ENCODE assay signal across 15 mouse cellular contexts in the genomic region with DNA sequence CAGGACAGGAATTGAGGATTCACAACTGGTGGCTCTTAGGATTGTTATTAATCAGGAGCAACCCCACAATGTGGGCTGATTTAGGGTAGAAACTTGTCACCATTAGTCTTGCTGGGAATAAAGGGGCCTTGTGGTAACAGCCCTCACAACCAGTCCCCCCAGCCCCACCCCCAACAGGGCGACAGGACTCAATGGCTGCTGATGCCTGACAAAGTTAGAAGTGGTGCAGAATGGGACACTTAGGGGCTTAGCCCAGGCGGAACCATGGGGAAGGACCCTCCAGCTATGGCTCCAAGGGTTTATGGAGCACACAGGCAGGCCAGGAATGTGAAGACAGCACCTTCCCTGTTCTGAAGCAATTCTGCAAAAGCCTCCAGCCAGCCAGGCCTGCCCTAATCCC. TPM values are rescaled to one million over a fixed set of nuclear protein-coding genes. Genes with fewer than 3 reads are reported as not detected.
DNase-seq lines count a peak whose midpoint lies in the region; ATAC-seq lines count a peak whose summit lies in the region.
"Had no signal": no experiment of that assay in that cellular context is flagged by ENCODE, and none has a peak within 500 bp of the region (broad histone marks: within the 10 kb centered on the region; RNA-seq: fewer than 3 reads in every experiment).

No protein-coding gene starts in this region.

- ATAC-seq in embryonic facial prominence, embryonic 11.5 days (replicated peaks; ENCODE audit: insufficient number of reproducible peaks, low FRiP score, low TSS enrichment, low read depth), result 0 out of 2 replicates have a peak, but pooled peaks have one; percentile 5
- no peak for ATAC-seq in midbrain, embryonic 14.5 days (ENCODE audit: low FRiP score, low TSS enrichment)
- ATAC-seq in midbrain, embryonic 11.5 days (ENCODE audit: low FRiP score), result no peak
- no peak for ATAC-seq in forebrain, embryonic 16.5 days
- no peak for ATAC-seq in liver, embryonic 11.5 days (replicated peaks; ENCODE audit: low FRiP score)
- ATAC-seq: intestine, embryonic 16.5 days had no signal

- no peaks in the 10 kb centered on the region for H3K36me3 ChIP-seq in embryonic facial prominence, embryonic 11.5 days (replicated peaks; ENCODE audit: control insufficient read depth, insufficient read depth, low read depth, low read length)
- H3K36me3 ChIP-seq in embryonic facial prominence, embryonic 10.5 days (replicated peaks), result no peaks in the 10 kb centered on the region
- H3K36me3 ChIP-seq in midbrain, embryonic 14.5 days (ENCODE audit: control insufficient read depth, insufficient read depth, low read length), result no peaks in the 10 kb centered on the region
- H3K36me3 ChIP-seq in midbrain, embryonic 11.5 days (ENCODE audit: control insufficient read depth, insufficient read depth, low read length), result no peaks in the 10 kb centered on the region
- H3K36me3 ChIP-seq in forebrain, embryonic 16.5 days (ENCODE audit: control insufficient read depth, insufficient read depth), result no peaks in the 10 kb centered on the region
- H3K36me3 ChIP-seq in liver, embryonic 11.5 days (ENCODE audit: control insufficient read depth, insufficient read depth, low read length), result no peaks in the 10 kb centered on the region
- H3K36me3 ChIP-seq: heart, embryonic 10.5 days had no signal

- H3K27me3 ChIP-seq in embryonic facial prominence, embryonic 11.5 days (ENCODE audit: control insufficient read depth, insufficient read depth, low read length), result peaks cover 30% of the 10 kb centered on the region
- peaks cover 100% of the 10 kb centered on the region for H3K27me3 ChIP-seq in embryonic facial prominence, embryonic 10.5 days (replicated peaks; ENCODE audit: low read depth, poor library complexity, severe bottlenecking)
- H3K27me3 ChIP-seq in midbrain, embryonic 14.5 days (ENCODE audit: control insufficient read depth, insufficient read depth, low read length), result peaks cover 12% of the 10 kb centered on the region; the same call in 1 of the 2 replicates
- peaks cover 88% of the 10 kb centered on the region for H3K27me3 ChIP-seq in midbrain, embryonic 11.5 days (ENCODE audit: control insufficient read depth, insufficient read depth, low read length)
- H3K27me3 ChIP-seq in forebrain, embryonic 16.5 days (replicated peaks; ENCODE audit: control insufficient read depth, insufficient read depth, low read length), result no peaks in the 10 kb centered on the region
- H3K27me3 ChIP-seq in liver, embryonic 11.5 days (replicated peaks; ENCODE audit: control insufficient read depth, insufficient read depth, low read length), result peaks cover 81% of the 10 kb centered on the region

- 31% methylated on average over 2 of the region's 2 CpGs for WGBS in embryonic facial prominence, embryonic 11.5 days
- WGBS in embryonic facial prominence, embryonic 10.5 days, result 20% methylated on average over 2 of the region's 2 CpGs
- 28% methylated on average over 2 of the region's 2 CpGs for WGBS in midbrain, embryonic 14.5 days
- 14% methylated on average over 2 of the region's 2 CpGs for whole genome bisulfite sequencing in midbrain, embryonic 11.5 days
- WGBS in forebrain, embryonic 16.5 days, result 30% methylated on average over 2 of the region's 2 CpGs
- WGBS in liver, embryonic 11.5 days, result 64% methylated on average over 2 of the region's 2 CpGs

- no peaks in the 10 kb centered on the region for H3K9me3 ChIP-seq in embryonic facial prominence, embryonic 11.5 days (replicated peaks; ENCODE audit: control insufficient read depth, low read length)
- H3K9me3 ChIP-seq in embryonic facial prominence, embryonic 10.5 days, result no peaks in the 10 kb centered on the region
- H3K9me3 ChIP-seq in midbrain, embryonic 14.5 days (ENCODE audit: control insufficient read depth, low read length), result no peaks in the 10 kb centered on the region
- H3K9me3 ChIP-seq in midbrain, embryonic 11.5 days (ENCODE audit: control insufficient read depth, low read length), result no peaks in the 10 kb centered on the region
- no peaks in the 10 kb centered on the region for H3K9me3 ChIP-seq in forebrain, embryonic 16.5 days (ENCODE audit: control insufficient read depth, low read length)
- H3K9me3 ChIP-seq in liver, embryonic 11.5 days (ENCODE audit: control insufficient read depth, low read length), result no peaks in the 10 kb centered on the region
- H3K9me3 ChIP-seq: heart, embryonic 10.5 days had no signal

- H3K4me3 ChIP-seq in embryonic facial prominence, embryonic 11.5 days (ENCODE audit: low read depth, low read length), result no peak overlapping the region
- no peak overlapping the region for H3K4me3 ChIP-seq in embryonic facial prominence, embryonic 10.5 days
- no peak overlapping the region for H3K4me3 ChIP-seq in midbrain, embryonic 14.5 days (replicated peaks; ENCODE audit: low read depth, low read length)
- no peak overlapping the region for H3K4me3 ChIP-seq in midbrain, embryonic 11.5 days (ENCODE audit: low read depth, low read length)
- no peak overlapping the region for H3K4me3 ChIP-seq in forebrain, embryonic 16.5 days (replicated peaks; ENCODE audit: low read length)
- no peak overlapping the region for H3K4me3 ChIP-seq in liver, embryonic 11.5 days (ENCODE audit: low read depth, low read length)
- H3K4me3 ChIP-seq: heart, embryonic 10.5 days had no signal

- H3K4me2 ChIP-seq in embryonic facial prominence, embryonic 11.5 days (ENCODE audit: low read depth, low read length), result no peak overlapping the region
- H3K4me2 ChIP-seq in midbrain, embryonic 14.5 days (ENCODE audit: low read length), result no peak overlapping the region
- no peak overlapping the region for H3K4me2 ChIP-seq in midbrain, embryonic 11.5 days
- H3K4me2 ChIP-seq in forebrain, embryonic 16.5 days (ENCODE audit: low read length), result no peak overlapping the region
- no peak overlapping the region for H3K4me2 ChIP-seq in liver, embryonic 11.5 days
- H3K4me2 ChIP-seq: lung, embryonic 14.5 days had no signal

- H3K4me1 ChIP-seq in embryonic facial prominence, embryonic 11.5 days (ENCODE audit: control insufficient read depth, insufficient read depth, low read length), result no peaks in the 10 kb centered on the region
- H3K4me1 ChIP-seq in embryonic facial prominence, embryonic 10.5 days, result peaks cover 74% of the 10 kb centered on the region
- H3K4me1 ChIP-seq in midbrain, embryonic 14.5 days (ENCODE audit: control insufficient read depth, insufficient read depth, low read length), result peaks cover 72% of the 10 kb centered on the region
- peaks cover 50% of the 10 kb centered on the region for H3K4me1 ChIP-seq in midbrain, embryonic 11.5 days (ENCODE audit: control insufficient read depth, insufficient read depth, low read length)
- H3K4me1 ChIP-seq in forebrain, embryonic 16.5 days (replicated peaks; ENCODE audit: control insufficient read depth, insufficient read depth, low read length), result peaks cover 79% of the 10 kb centered on the region
- H3K4me1 ChIP-seq in liver, embryonic 11.5 days (replicated peaks; ENCODE audit: control insufficient read depth, insufficient read depth, low read length), result no peaks in the 10 kb centered on the region

- no peak for DNase-seq in embryonic facial prominence, embryonic 11.5 days (ENCODE audit: low spot score)
- DNase-seq in embryonic facial prominence, embryonic 10.5 days (ENCODE audit: low spot score), result no peak
- DNase-seq in midbrain, embryonic 14.5 days, result no peak
- DNase-seq in midbrain, embryonic 11.5 days (ENCODE audit: low spot score, missing footprints), result no peak
- no peak for DNase-seq in liver, embryonic 11.5 days (ENCODE audit: low spot score)
- no peak for DNase-seq in thymus, adult 18-20 months
- DNase-seq: gastrocnemius, postnatal 36 days; kidney, postnatal 14 days had no signal

- H3K27ac ChIP-seq in embryonic facial prominence, embryonic 11.5 days (replicated peaks; ENCODE audit: low read depth, low read length), result no peak overlapping the region
- H3K27ac ChIP-seq in embryonic facial prominence, embryonic 10.5 days (replicated peaks), result no peak overlapping the region
- peak overlapping the region; percentile 38; the same call in 1 of the 2 replicates for H3K27ac ChIP-seq in midbrain, embryonic 14.5 days (replicated peaks; ENCODE audit: low read depth, low read length)
- H3K27ac ChIP-seq in midbrain, embryonic 11.5 days (ENCODE audit: low read depth, low read length), result no peak overlapping the region
- peak overlapping the region; percentile 24 for H3K27ac ChIP-seq in forebrain, embryonic 16.5 days (ENCODE audit: low read length)
- H3K27ac ChIP-seq in liver, embryonic 11.5 days (ENCODE audit: low read depth, low read length), result no peak overlapping the region
- H3K27ac ChIP-seq: heart, embryonic 10.5 days; macrophage had no signal

- H3K9ac ChIP-seq in embryonic facial prominence, embryonic 11.5 days (replicated peaks; ENCODE audit: low read length), result no peak overlapping the region
- H3K9ac ChIP-seq in midbrain, embryonic 14.5 days (replicated peaks; ENCODE audit: low read length), result no peak overlapping the region
- no peak overlapping the region for H3K9ac ChIP-seq in midbrain, embryonic 11.5 days (ENCODE audit: low read length)
- H3K9ac ChIP-seq in forebrain, embryonic 16.5 days (replicated peaks; ENCODE audit: low read depth, low read length), result no peak overlapping the region
- H3K9ac ChIP-seq in liver, embryonic 11.5 days (ENCODE audit: low read depth, low read length), result no peak overlapping the region
- H3K9ac ChIP-seq: lung, embryonic 14.5 days had no signal

RNA-seq across cellular contexts. Expression of a gene that starts 18.9 kb away (rescaled TPM):
- polyA plus RNA-seq in embryonic facial prominence, embryonic 11.5 days (2014; fragmentation: Nextera tagmentation; extraction: Ambion mirVana), result 0.25 and 0.26 TPM in 2 replicates
- 0.17 TPM in 1 of 2 replicates, not detected in the other for polyA plus RNA-seq in embryonic facial prominence, embryonic 10.5 days (2016; fragmentation: Nextera tagmentation; extraction: Ambion mirVana)
- polyA plus RNA-seq in midbrain, embryonic 14.5 days (2014; fragmentation: Nextera tagmentation; extraction: Ambion mirVana), result 0.21 and 0.22 TPM in 2 replicates
- polyA plus RNA-seq in midbrain, embryonic 11.5 days (2014; fragmentation: Nextera tagmentation; extraction: Ambion mirVana), result 0.15 TPM in 1 of 2 replicates, not detected in the other
- polyA plus RNA-seq in forebrain, embryonic 16.5 days (2015; fragmentation: Nextera tagmentation; extraction: Ambion mirVana), result not detected in 2 replicates
- polyA plus RNA-seq in liver, embryonic 11.5 days (2014; fragmentation: Nextera tagmentation; extraction: Ambion mirVana), result 16.3 and 19.5 TPM in 2 replicates
- polyA plus RNA-seq: lung, embryonic 14.5 days; macrophage had no signal

RNA-seq across cellular contexts. Expression of a gene that starts 51.4 kb away (rescaled TPM):
- 0.36 TPM in 1 of 2 replicates, not detected in the other for polyA plus RNA-seq in embryonic facial prominence, embryonic 11.5 days (2014; fragmentation: Nextera tagmentation; extraction: Ambion mirVana)
- not detected in 2 replicates for polyA plus RNA-seq in embryonic facial prominence, embryonic 10.5 days (2016; fragmentation: Nextera tagmentation; extraction: Ambion mirVana)
- not detected in 2 replicates for polyA plus RNA-seq in midbrain, embryonic 14.5 days (2014; fragmentation: Nextera tagmentation; extraction: Ambion mirVana)
- 0.11 TPM in 1 of 2 replicates, not detected in the other for polyA plus RNA-seq in midbrain, embryonic 11.5 days (2014; fragmentation: Nextera tagmentation; extraction: Ambion mirVana)
- polyA plus RNA-seq in forebrain, embryonic 16.5 days (2015; fragmentation: Nextera tagmentation; extraction: Ambion mirVana), result 0.18 and 0.27 TPM in 2 replicates
- 0.31 and 1.4 TPM in 2 replicates for polyA plus RNA-seq in liver, embryonic 11.5 days (2014; fragmentation: Nextera tagmentation; extraction: Ambion mirVana)
- polyA plus RNA-seq: embryonic facial prominence, embryonic 14.5 days; intestine, embryonic 16.5 days; liver, adult 2 months; lung, embryonic 14.5 days; macrophage had no signal

Comparison
In these comparisons a context has a peak if more than half of its experiments do, and no peak if none do; other contexts are left out.
1. H3K27ac ChIP-seq: peak in midbrain, embryonic 14.5 days (single experiment) and forebrain, embryonic 16.5 days (single experiment); none in embryonic facial prominence, embryonic 11.5 days (single experiment), embryonic facial prominence, embryonic 10.5 days (single experiment), midbrain, embryonic 11.5 days (single experiment) and liver, embryonic 11.5 days (single experiment).
2. RNA of a gene that starts 18.9 kb away (polyA plus RNA-seq): 16.3 to 19.5 TPM in liver, embryonic 11.5 days; 0.25 to 0.26 TPM in embryonic facial prominence, embryonic 11.5 days, 0.21 to 0.22 TPM in midbrain, embryonic 14.5 days, 0.17 TPM in embryonic facial prominence, embryonic 10.5 days, not detected in forebrain, embryonic 16.5 days and 0.15 TPM in midbrain, embryonic 11.5 days; every median in the first group is over 10 times any median in the second.